Mouse (Mus musculus) stomach, embryonic 16.5 days (tissue): ENCODE measurements around the gene Sorbs1. TPM values are rescaled to one million over a fixed set of nuclear protein-coding genes. Genes with fewer than 3 reads are reported as not detected.

Source experiments
- ATAC-seq: fragments of 200-750 bp; cut with Nextera tagmentation; 2 replicates; pipeline ENCODE4 v1.8.0; 2017; ENCODE audit warnings: moderate number of reproducible peaks, moderate TSS enrichment; ENCODE audit not compliant: insufficient read depth, low FRiP score
- H3K27ac ChIP-seq: fragments of 300-500 bp; sonication (generic); 2 replicates; pipeline ENCODE4 v1.5.1; 2014; ENCODE audit warnings: low read length
- H3K27me3 ChIP-seq: fragments of 300-500 bp; sonication (generic); 2 replicates; pipeline ENCODE4 v1.6.1; 2014; ENCODE audit warnings: low read length, control low read depth, mixed read lengths; ENCODE audit not compliant: control insufficient read depth, insufficient read depth
- H3K36me3 ChIP-seq: fragments of 300-500 bp; sonication (generic); 2 replicates; pipeline ENCODE4 v1.6.1; 2014; ENCODE audit warnings: low read length; ENCODE audit not compliant: control insufficient read depth, insufficient read depth
- H3K4me1 ChIP-seq: fragments of 300-500 bp; sonication (generic); 2 replicates; pipeline ENCODE4 v1.6.1; 2014; ENCODE audit warnings: low read length, control low read depth, mixed read lengths; ENCODE audit not compliant: control insufficient read depth, insufficient read depth
- H3K4me2 ChIP-seq: fragments of 300-500 bp; sonication (generic); 2 replicates; pipeline ENCODE4 v1.6.1; 2014; ENCODE audit warnings: low read depth, low read length, mixed read lengths
- H3K4me3 ChIP-seq: fragments of 300-500 bp; sonication (generic); replicated peaks from 2 replicates; pipeline ENCODE4 v1.5.1; 2014; ENCODE audit warnings: mild to moderate bottlenecking, low read length
- H3K9ac ChIP-seq: fragments of 300-500 bp; sonication (generic); 2 replicates; pipeline ENCODE4 v1.6.1; 2014; ENCODE audit warnings: low read length
- H3K9me3 ChIP-seq: fragments of 300-500 bp; sonication (generic); replicated peaks from 2 replicates; pipeline ENCODE4 v1.6.1; 2016; ENCODE audit warnings: low read length, control low read depth; ENCODE audit not compliant: control insufficient read depth
- WGBS: fragments of 180-500 bp; shearing (Covaris S2); extraction: QIAGEN DNeasy Blood & Tissue Kit; methylation state at CpG from one replicate; pipeline ENCODE4 v1.1.7; 2014; 5-methylcytosine and 5-hydroxymethylcytosine counted together
- polyA plus RNA-seq: library from polyadenylated mRNA; unstranded; fragments of >200 nt; fragmentation: Nextera tagmentation; extraction: Ambion mirVana; gene quantifications from 2 replicates; pipeline ENCODE4 v1.2.1, GENCODE M21; 2015

The Sorbs1 gene
- polyA plus RNA-seq, 1 experiment from 2014 or later, result 106 TPM

GRCm38 (mm10) chr19:40523431-40524005, 9.9 kb upstream of the Sorbs1 start:
- Histone ChIP-seq H3K9ac (no peak overlapping the region), H3K4me2 (no peak overlapping the region), H3K4me3 (no peak overlapping the region), H3K36me3 (no peaks in the 10 kb centered on the region), H3K27ac (no peak overlapping the region), H3K27me3 (no peaks in the 10 kb centered on the region), H3K9me3 (no peaks in the 10 kb centered on the region), H3K4me1 (no peaks in the 10 kb centered on the region)
- 68% methylated on average over 8 of the region's 8 CpGs for WGBS
- ATAC-seq, result no peak

- 66% methylated on average over 5 of the region's 5 CpGs for WGBS
- Histone ChIP-seq H3K4me2 (no peak overlapping the region), H3K36me3 (no peaks in the 10 kb centered on the region), H3K27me3 (no peaks in the 10 kb centered on the region), H3K9ac (no peak overlapping the region), H3K4me1 (no peaks in the 10 kb centered on the region), H3K4me3 (no peak overlapping the region), H3K27ac (no peak overlapping the region), H3K9me3 (no peaks in the 10 kb centered on the region)
- no peak for ATAC-seq
Measured at GRCm38 (mm10) chr19:40520403-40520802, 6.8 kb upstream of the Sorbs1 start.

- Histone ChIP-seq H3K36me3 (no peaks in the 10 kb centered on the region), H3K4me2 (no peak overlapping the region), H3K4me1 (no peaks in the 10 kb centered on the region), H3K27ac (no peak overlapping the region), H3K27me3 (no peaks in the 10 kb centered on the region), H3K9me3 (no peaks in the 10 kb centered on the region), H3K9ac (no peak overlapping the region), H3K4me3 (no peak overlapping the region)
- no peak for ATAC-seq
- WGBS, result 59% methylated on average over 1 of the region's 1 CpGs
Measured at GRCm38 (mm10) chr19:40518706-40519105, 5.1 kb upstream of the Sorbs1 start.

GRCm38 (mm10) chr19:40515596-40515995, 2.0 kb upstream of the Sorbs1 start:
- Histone ChIP-seq H3K27ac (no peak overlapping the region), H3K36me3 (no peaks in the 10 kb centered on the region), H3K4me3 (no peak overlapping the region), H3K4me2 (no peak overlapping the region), H3K9me3 (no peaks in the 10 kb centered on the region), H3K4me1 (peaks cover 13% of the 10 kb centered on the region; the same call in 1 of the 2 replicates), H3K27me3 (no peaks in the 10 kb centered on the region), H3K9ac (no peak overlapping the region)
- 90% methylated on average over 3 of the region's 3 CpGs for WGBS
- ATAC-seq, result no peak

- Histone ChIP-seq H3K9me3 (no peaks in the 10 kb centered on the region), H3K4me2 (no peak overlapping the region), H3K4me3 (no peak overlapping the region), H3K27me3 (no peaks in the 10 kb centered on the region), H3K4me1 (peaks cover 13% of the 10 kb centered on the region; the same call in 1 of the 2 replicates), H3K9ac (no peak overlapping the region), H3K36me3 (no peaks in the 10 kb centered on the region), H3K27ac (no peak overlapping the region)
- no peak for ATAC-seq
- WGBS, result 78% methylated on average over 7 of the region's 7 CpGs
Measured at GRCm38 (mm10) chr19:40514376-40514775, 797 bp upstream of the Sorbs1 start.

GRCm38 (mm10) chr19:40512500-40513421, 818 bp downstream of the Sorbs1 start:
- H3K4me1 ChIP-seq, result peaks cover 13% of the 10 kb centered on the region; the same call in 1 of the 2 replicates
- peak overlapping the region; percentile 88 for H3K27ac ChIP-seq
- H3K9me3 ChIP-seq, result no peaks in the 10 kb centered on the region
- peak overlapping the region; percentile 79 for H3K4me3 ChIP-seq
- no peaks in the 10 kb centered on the region for H3K27me3 ChIP-seq
- ATAC-seq, result peak; percentile 23
- WGBS, result 1% methylated on average over 34 of the region's 34 CpGs
- peak overlapping the region; percentile 94 for H3K4me2 ChIP-seq
- H3K36me3 ChIP-seq, result no peaks in the 10 kb centered on the region
- peak overlapping the region; percentile 89 for H3K9ac ChIP-seq

- Histone ChIP-seq H3K9me3 (no peaks in the 10 kb centered on the region), H3K4me2 (peak overlapping the region; percentile 94), H3K36me3 (no peaks in the 10 kb centered on the region), H3K4me3 (peak overlapping the region; percentile 79), H3K4me1 (peaks cover 13% of the 10 kb centered on the region; the same call in 1 of the 2 replicates), H3K27ac (peak overlapping the region; percentile 13), H3K27me3 (no peaks in the 10 kb centered on the region), H3K9ac (peak overlapping the region; percentile 89)
- ATAC-seq, result no peak
- WGBS, result 27% methylated on average over 5 of the region's 5 CpGs
Measured at GRCm38 (mm10) chr19:40511679-40512309, 1.8 kb downstream of the Sorbs1 start.

GRCm38 (mm10) chr19:40511100-40511439, 2.5 kb downstream of the Sorbs1 start:
- Histone ChIP-seq H3K27me3 (no peaks in the 10 kb centered on the region), H3K4me2 (peak overlapping the region; percentile 94), H3K4me3 (peak overlapping the region; percentile 79), H3K4me1 (peaks cover 13% of the 10 kb centered on the region; the same call in 1 of the 2 replicates), H3K9me3 (no peaks in the 10 kb centered on the region), H3K36me3 (no peaks in the 10 kb centered on the region), H3K9ac (peak overlapping the region; percentile 53; the same call in 1 of the 2 replicates), H3K27ac (peak overlapping the region; percentile 13)
- 60% methylated on average over 8 of the region's 8 CpGs for WGBS
- ATAC-seq, result no peak
